Comparison of ENCODE assay signal across 8 mouse cellular contexts in genomic region chr12:56612761-56613437, GRCm38 (mm10). TPM values are rescaled to one million over a fixed set of nuclear protein-coding genes. Genes with fewer than 3 reads are reported as not detected.
DNase-seq lines count a peak whose midpoint lies in the region; ATAC-seq lines count a peak whose summit lies in the region.
"Had no signal": no experiment of that assay in that cellular context is flagged by ENCODE, and none has a peak within 500 bp of the region (broad histone marks: within the 10 kb centered on the region; RNA-seq: fewer than 3 reads in every experiment).

Gene Nkx2-9, minus strand, starts transcription at chr12:56613284.

- peak within 1 kb of the TSS; percentile 63 for H3K4me2 ChIP-seq in lung, embryonic 16.5 days (ENCODE audit: low read depth, low read length)
- H3K4me2 ChIP-seq in forebrain, embryonic 15.5 days (replicated peaks): peak within 1 kb of the TSS; percentile 51
- H3K4me2 ChIP-seq in liver, embryonic 13.5 days: 0 out of 2 replicates have a peak within 1 kb of the TSS, but pooled peaks have one; percentile 8

- H3K27me3 ChIP-seq in lung, embryonic 16.5 days (ENCODE audit: control insufficient read depth, insufficient read depth, low read depth, low read length): peaks cover 77% of the 10 kb centered on the region
- H3K27me3 ChIP-seq in forebrain, embryonic 15.5 days: peaks cover 91% of the 10 kb centered on the region
- peaks cover 92% of the 10 kb centered on the region for H3K27me3 ChIP-seq in liver, embryonic 13.5 days

- peaks cover 19% of the 10 kb centered on the region for H3K4me1 ChIP-seq in lung, embryonic 16.5 days (replicated peaks; ENCODE audit: control insufficient read depth, insufficient read depth, low read length)
- H3K4me1 ChIP-seq in forebrain, embryonic 15.5 days: peaks cover 17% of the 10 kb centered on the region
- H3K4me1 ChIP-seq in liver, embryonic 13.5 days (replicated peaks): no peaks in the 10 kb centered on the region

- H3K9ac ChIP-seq in lung, embryonic 16.5 days (ENCODE audit: low read length): peak within 1 kb of the TSS; percentile 25; the same call in 1 of the 2 replicates
- no peak within 1 kb of the TSS for H3K9ac ChIP-seq in forebrain, embryonic 15.5 days (replicated peaks)
- no peak within 1 kb of the TSS for H3K9ac ChIP-seq in liver, embryonic 13.5 days

- WGBS in lung, embryonic 16.5 days: under 1% methylated on average over 40 of the region's 40 CpGs
- under 1% methylated on average over 40 of the region's 40 CpGs for WGBS in forebrain, embryonic 15.5 days
- under 1% methylated on average over 40 of the region's 40 CpGs for WGBS in liver, embryonic 13.5 days (ENCODE audit: insufficient replicate concordance)

- no peaks in the 10 kb centered on the region for H3K9me3 ChIP-seq in lung, embryonic 16.5 days (ENCODE audit: control insufficient read depth, low read length)
- H3K9me3 ChIP-seq in forebrain, embryonic 15.5 days: no peaks in the 10 kb centered on the region
- H3K9me3 ChIP-seq in liver, embryonic 13.5 days (replicated peaks): no peaks in the 10 kb centered on the region

- H3K27ac ChIP-seq in lung, embryonic 16.5 days (ENCODE audit: low read length): no peak within 1 kb of the TSS
- no peak within 1 kb of the TSS for H3K27ac ChIP-seq in forebrain, embryonic 15.5 days (replicated peaks)
- H3K27ac ChIP-seq in liver, embryonic 13.5 days: no peak within 1 kb of the TSS

- peak within 1 kb of the TSS; percentile 42 for H3K4me3 ChIP-seq in lung, embryonic 16.5 days (ENCODE audit: low read length)
- H3K4me3 ChIP-seq in forebrain, embryonic 15.5 days: peak within 1 kb of the TSS; percentile 32
- H3K4me3 ChIP-seq in liver, embryonic 13.5 days (replicated peaks): 0 out of 2 replicates have a peak within 1 kb of the TSS, but pooled peaks have one; percentile 12

- 0 out of 2 replicates have a peak, but pooled peaks have one; percentile 46 for ATAC-seq in lung, embryonic 16.5 days (ENCODE audit: low read depth)
- no peak; the same call in 1 of the 2 replicates for ATAC-seq in forebrain, embryonic 15.5 days (replicated peaks)
- ATAC-seq in liver, embryonic 13.5 days (ENCODE audit: low read depth): no peak
- ATAC-seq: inflammation-experienced regulatory T-cells, adult 6 months had no signal

- no peak for DNase-seq in lung, postnatal 4 days
- DNase-seq in liver, embryonic 13.5 days: no peak
- no peak for DNase-seq in thymus, postnatal 36 days
- no peak for DNase-seq in thymus, postnatal 4 days
- no peak for DNase-seq in cerebellum, adult 18-20 months

- H3K36me3 ChIP-seq in lung, embryonic 16.5 days (ENCODE audit: control insufficient read depth, insufficient read depth, low read length): no peaks in the 10 kb centered on the region
- H3K36me3 ChIP-seq in forebrain, embryonic 15.5 days: no peaks in the 10 kb centered on the region
- H3K36me3 ChIP-seq in liver, embryonic 13.5 days: no peaks in the 10 kb centered on the region

RNA-seq across cellular contexts. Expression of gene Nkx2-9, which starts in this region (rescaled TPM):
- polyA plus RNA-seq in lung, embryonic 16.5 days (2015; fragmentation: Nextera tagmentation; extraction: Ambion mirVana): not detected in 2 replicates
- not detected in 2 replicates for polyA plus RNA-seq in forebrain, embryonic 15.5 days (2015; fragmentation: Nextera tagmentation; extraction: Ambion mirVana)
- polyA plus RNA-seq in liver, embryonic 13.5 days (2015; fragmentation: Nextera tagmentation; extraction: Ambion mirVana): not detected in 2 replicates
- polyA plus RNA-seq: inflammation-experienced regulatory T-cells, adult 6 months had no signal

Comparison
In these comparisons a context has a peak if more than half of its experiments do, and no peak if none do; other contexts are left out.
1. Peak in ATAC-seq, H3K4me3 ChIP-seq, H3K9ac ChIP-seq and H3K4me2 ChIP-seq in lung, embryonic 16.5 days; RNA of the gene not detected or under 1 TPM.
2. H3K4me2 ChIP-seq: peak in every context shown above with its lines; median percentile 63 in lung, embryonic 16.5 days; 51 in forebrain, embryonic 15.5 days; 8 in liver, embryonic 13.5 days.